Mouse (Mus musculus): ENCODE measurements at regions not wholly inside any gene's neighbourhood (a gene's known extent, or its start where the extent isn't known, plus 50 kb on each side); places are given as distances from the start of the nearest gene placed in this dataset.
A peak's percentile ranks its signal among the peaks of the same experiment; 100 is the strongest.
"Not testable (repeated sequence)": the region's sequence is repeated elsewhere in the genome, so short reads cannot be mapped to it uniquely, and the experiment has no call there.

- no peak for DNase-seq (ENCODE audit: low spot score in 2 of 2)
Measured at GRCm38 (mm10) chr16:23838696-23839095, 52.1 kb downstream of the Sst start.

GRCm38 (mm10) chr16:23838114-23838513, 52.6 kb downstream of the Sst start:
- DNase-seq (ENCODE audit: low spot score in 2 of 2), result no peak

- DNase-seq (ENCODE audit: low spot score in 2 of 2), result no peak
Measured at GRCm38 (mm10) chr16:23834991-23835390, 55.8 kb downstream of the Sst start.

- no peak for DNase-seq (ENCODE audit: low spot score in 2 of 2)
Measured at GRCm38 (mm10) chr16:23833603-23834002, 57.2 kb downstream of the Sst start.

- no peak for DNase-seq (ENCODE audit: low spot score in 2 of 2)
Measured at GRCm38 (mm10) chr16:23833042-23833423, 57.7 kb downstream of the Sst start.

GRCm38 (mm10) chr16:23832393-23833041, 58.2 kb downstream of the Sst start:
- peak in 1 of 2 experiments; percentile 4 for DNase-seq (ENCODE audit: low spot score in 2 of 2)

- DNase-seq (ENCODE audit: low spot score in 2 of 2), result no peak
Measured at GRCm38 (mm10) chr16:23825662-23826061, 65.1 kb downstream of the Sst start.

- DNase-seq (ENCODE audit: low spot score in 2 of 2), result no peak
Measured at GRCm38 (mm10) chr16:23785216-23785615, 105.5 kb downstream of the Sst start.

GRCm38 (mm10) chr16:23784021-23784897, 106.5 kb downstream of the Sst start:
- no peak for DNase-seq (ENCODE audit: low spot score in 2 of 2)

- no peak for DNase-seq (ENCODE audit: low spot score in 2 of 2)
Measured at GRCm38 (mm10) chr16:23780440-23781231, 110.1 kb downstream of the Sst start.

GRCm38 (mm10) chr16:23777894-23778293, 112.9 kb downstream of the Sst start:
- no peak for DNase-seq (ENCODE audit: low spot score in 2 of 2)

- DNase-seq (ENCODE audit: low spot score in 2 of 2), result no peak
Measured at GRCm38 (mm10) chr16:23777041-23777440, 113.7 kb downstream of the Sst start.

GRCm38 (mm10) chr16:23776501-23776900, 114.3 kb downstream of the Sst start:
- DNase-seq (ENCODE audit: low spot score in 2 of 2), result no peak

- DNase-seq (ENCODE audit: low spot score in 2 of 2), result peak; percentile 11 to 78
Measured at GRCm38 (mm10) chr16:23758136-23758812, 132.5 kb downstream of the Sst start.

- DNase-seq (ENCODE audit: low spot score in 2 of 2), result no peak
Measured at GRCm38 (mm10) chr16:23737026-23737425, 153.7 kb downstream of the Sst start.

- no peak for DNase-seq (ENCODE audit: low spot score in 2 of 2)
Measured at GRCm38 (mm10) chr16:23735722-23736121, 155.0 kb downstream of the Sst start.

GRCm38 (mm10) chr16:23726562-23726961, 164.2 kb downstream of the Sst start:
- DNase-seq (ENCODE audit: low spot score in 2 of 2), result no peak

- DNase-seq (ENCODE audit: low spot score in 2 of 2), result no peak
Measured at GRCm38 (mm10) chr16:23721745-23722144, 169.0 kb downstream of the Sst start.

- no peak for DNase-seq (ENCODE audit: low spot score in 2 of 2)
Measured at GRCm38 (mm10) chr16:23701156-23701555, 180.5 kb upstream of the Masp1 start.

GRCm38 (mm10) chr16:23694226-23694625, 173.6 kb upstream of the Masp1 start:
- DNase-seq (ENCODE audit: low spot score in 2 of 2), result not testable (repeated sequence)

GRCm38 (mm10) chr16:23690061-23690460, 169.4 kb upstream of the Masp1 start:
- DNase-seq (ENCODE audit: low spot score in 2 of 2), result no peak
